Mouse (Mus musculus) midbrain, embryonic 15.5 days (tissue): ENCODE data around the gene Mansc1. TPM values are rescaled to one million over a fixed set of nuclear protein-coding genes. Genes with fewer than 3 reads are reported as not detected.

Experiments used
- ATAC-seq: fragments of 200-750 bp; cut with Nextera tagmentation; replicated peaks from 2 replicates; pipeline ENCODE4 v1.8.0; 2017; ENCODE audit warnings: moderate TSS enrichment
- H3K27ac ChIP-seq: fragments of 300-500 bp; sonication (generic); 2 replicates; pipeline ENCODE4 v1.5.1; 2015; ENCODE audit warnings: mild to moderate bottlenecking, inconsistent platforms
- H3K27me3 ChIP-seq: fragments of 300-500 bp; sonication (generic); replicated peaks from 2 replicates; pipeline ENCODE4 v1.6.1; 2015; ENCODE audit warnings: inconsistent platforms
- H3K36me3 ChIP-seq: fragments of 300-500 bp; sonication (generic); replicated peaks from 2 replicates; pipeline ENCODE4 v1.6.1; 2015; ENCODE audit warnings: inconsistent platforms
- H3K4me1 ChIP-seq: fragments of 300-500 bp; sonication (generic); 2 replicates; pipeline ENCODE4 v1.6.1; 2015; ENCODE audit warnings: inconsistent platforms
- H3K4me2 ChIP-seq: fragments of 300-500 bp; sonication (generic); 2 replicates; pipeline ENCODE4 v1.6.1; 2015; ENCODE audit warnings: inconsistent platforms, mild to moderate bottlenecking, moderate library complexity
- H3K4me3 ChIP-seq: fragments of 300-500 bp; sonication (generic); 2 replicates; pipeline ENCODE4 v1.5.1; 2015; ENCODE audit warnings: mild to moderate bottlenecking, inconsistent platforms
- H3K9ac ChIP-seq: fragments of 300-500 bp; sonication (generic); 2 replicates; pipeline ENCODE4 v1.6.1; 2015; ENCODE audit warnings: mild to moderate bottlenecking, inconsistent platforms
- H3K9me3 ChIP-seq: fragments of 300-500 bp; sonication (generic); 2 replicates; pipeline ENCODE4 v1.6.1; 2016; ENCODE audit warnings: inconsistent platforms
- WGBS: fragments of 180-500 bp; shearing (Covaris S2); methylation state at CpG from one replicate; pipeline ENCODE4 v1.1.7; 2015; ENCODE audit warnings: mixed read lengths; 5-methylcytosine and 5-hydroxymethylcytosine counted together
- polyA plus RNA-seq: library from polyadenylated mRNA; unstranded; fragments of >200 nt; fragmentation: Nextera tagmentation; extraction: Ambion mirVana; gene quantifications from 2 replicates; pipeline ENCODE4 v1.2.1, GENCODE M21; 2015

Mansc1 gene
- polyA plus RNA-seq, 1 experiment from 2014 or later: 1.1 TPM

- H3K36me3 ChIP-seq: no peaks in the 10 kb centered on the region
- no peak overlapping the region for H3K9ac ChIP-seq
- H3K4me1 ChIP-seq: no peaks in the 10 kb centered on the region
- no peak overlapping the region for H3K4me3 ChIP-seq
- 93% methylated on average over 2 of the region's 2 CpGs for WGBS
- no peak overlapping the region for H3K4me2 ChIP-seq
- no peak for ATAC-seq
- H3K9me3 ChIP-seq: no peaks in the 10 kb centered on the region
- H3K27ac ChIP-seq: no peak overlapping the region
- H3K27me3 ChIP-seq: 0 out of 2 replicates have a peak, but pooled peaks cover 3% of the 10 kb centered on the region
Observed at GRCm38 (mm10) chr6:134584616-134585015, 47.7 kb downstream of the Mansc1 start.

DNA sequence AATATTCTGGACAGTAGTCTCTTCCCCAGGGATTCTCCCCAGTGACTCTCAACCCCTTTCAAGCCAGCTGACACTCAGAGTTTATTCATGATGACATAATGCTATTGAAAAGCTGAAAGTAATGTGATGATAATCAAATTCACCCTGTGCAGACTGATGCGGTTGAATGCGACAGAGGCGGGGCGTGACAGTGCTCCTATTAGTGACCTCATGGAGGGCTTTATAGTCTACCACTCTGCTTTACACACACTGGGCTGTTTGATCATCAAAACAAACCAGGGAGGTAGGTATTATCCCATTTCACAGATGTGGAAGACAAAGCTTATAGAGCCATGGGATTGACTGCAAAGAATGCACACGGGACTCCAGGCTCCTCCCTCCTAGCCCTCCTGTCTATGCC lies 50.2 kb downstream of the Mansc1 start:
- ATAC-seq: peak; percentile 45; the same call in 1 of the 2 replicates
- Histone ChIP-seq H3K9ac (no peak overlapping the region), H3K4me1 (no peaks in the 10 kb centered on the region), H3K9me3 (no peaks in the 10 kb centered on the region), H3K4me3 (no peak overlapping the region), H3K36me3 (no peaks in the 10 kb centered on the region), H3K27ac (no peak overlapping the region), H3K27me3 (0 out of 2 replicates have a peak, but pooled peaks cover 3% of the 10 kb centered on the region), H3K4me2 (no peak overlapping the region)
- 14% methylated on average over 5 of the region's 5 CpGs for WGBS

- H3K4me1 ChIP-seq: no peaks in the 10 kb centered on the region
- no peaks in the 10 kb centered on the region for H3K36me3 ChIP-seq
- WGBS: 93% methylated on average over 4 of the region's 4 CpGs
- no peak for ATAC-seq
- no peak overlapping the region for H3K27ac ChIP-seq
- no peaks in the 10 kb centered on the region for H3K9me3 ChIP-seq
- H3K4me3 ChIP-seq: no peak overlapping the region
- no peak overlapping the region for H3K9ac ChIP-seq
- H3K27me3 ChIP-seq: 0 out of 2 replicates have a peak, but pooled peaks cover 3% of the 10 kb centered on the region
- no peak overlapping the region for H3K4me2 ChIP-seq
Observed at GRCm38 (mm10) chr6:134579506-134579905, 52.8 kb downstream of the Mansc1 start.

DNA sequence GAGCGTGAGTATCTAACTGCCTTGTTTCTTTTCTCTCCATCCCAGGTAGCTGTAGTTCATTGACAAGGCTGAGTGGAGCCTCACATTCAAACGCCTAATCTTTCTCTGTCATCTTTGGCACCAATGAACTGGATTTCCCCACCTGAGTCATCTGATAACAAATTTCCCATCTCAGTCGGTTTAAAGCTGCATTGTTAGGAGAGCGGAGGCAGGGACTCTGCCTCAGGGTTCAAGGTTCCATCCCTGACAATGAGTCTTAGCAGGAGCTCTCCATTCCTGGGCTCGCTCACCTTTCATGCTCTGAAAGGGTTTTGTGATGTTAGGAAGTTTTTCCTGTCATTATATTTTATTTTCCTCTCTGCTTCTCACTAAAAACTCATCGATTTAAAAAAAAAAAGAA lies 54.2 kb downstream of the Mansc1 start:
- H3K4me1 ChIP-seq: no peaks in the 10 kb centered on the region
- H3K4me3 ChIP-seq: no peak overlapping the region
- ATAC-seq: no peak
- no peak overlapping the region for H3K9ac ChIP-seq
- no peaks in the 10 kb centered on the region for H3K36me3 ChIP-seq
- H3K4me2 ChIP-seq: no peak overlapping the region
- WGBS: 65% methylated on average over 6 of the region's 6 CpGs
- 0 out of 2 replicates have a peak, but pooled peaks cover 3% of the 10 kb centered on the region for H3K27me3 ChIP-seq
- H3K27ac ChIP-seq: no peak overlapping the region
- no peaks in the 10 kb centered on the region for H3K9me3 ChIP-seq

- 80% methylated on average over 3 of the region's 3 CpGs for WGBS
- no peak overlapping the region for H3K4me2 ChIP-seq
- H3K27ac ChIP-seq: no peak overlapping the region
- H3K9ac ChIP-seq: no peak overlapping the region
- ATAC-seq: no peak
- no peaks in the 10 kb centered on the region for H3K4me1 ChIP-seq
- H3K4me3 ChIP-seq: no peak overlapping the region
- no peaks in the 10 kb centered on the region for H3K27me3 ChIP-seq
- no peaks in the 10 kb centered on the region for H3K9me3 ChIP-seq
- H3K36me3 ChIP-seq: no peaks in the 10 kb centered on the region
Observed at GRCm38 (mm10) chr6:134575288-134575741, 57.0 kb downstream of the Mansc1 start.

DNA sequence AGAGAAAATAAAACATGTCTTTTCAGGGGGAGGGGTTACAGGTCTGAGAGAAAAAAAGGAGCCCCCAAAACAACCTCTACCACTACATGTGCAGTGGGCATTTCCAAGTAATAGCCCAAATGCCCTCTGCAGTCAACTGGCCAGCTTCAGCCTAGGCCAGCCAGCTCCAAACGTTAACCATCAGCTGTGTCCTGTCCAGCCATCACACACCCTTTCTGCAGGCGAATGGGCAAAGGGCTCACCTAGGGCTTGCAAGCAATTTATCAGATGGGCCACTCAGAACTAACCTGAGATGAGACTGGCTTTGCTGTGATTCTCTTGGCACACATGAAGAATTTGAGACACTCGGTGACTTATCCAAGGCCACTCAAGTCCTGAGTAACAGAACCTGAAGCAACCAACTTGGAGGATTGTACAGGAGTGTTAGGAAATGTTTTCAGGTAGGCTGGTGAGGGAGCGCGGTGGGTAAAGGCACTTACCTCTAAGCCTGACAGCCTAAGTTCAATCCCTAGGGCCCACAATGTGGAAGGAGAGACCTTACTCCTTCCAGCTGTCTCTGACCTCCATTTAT lies 64.2 kb downstream of the Mansc1 start:
- WGBS: 77% methylated on average over 5 of the region's 5 CpGs
- H3K9ac ChIP-seq: no peak overlapping the region
- no peak overlapping the region for H3K27ac ChIP-seq
- no peak overlapping the region for H3K4me3 ChIP-seq
- no peaks in the 10 kb centered on the region for H3K27me3 ChIP-seq
- H3K4me2 ChIP-seq: no peak overlapping the region
- ATAC-seq: no peak
- no peaks in the 10 kb centered on the region for H3K36me3 ChIP-seq
- H3K9me3 ChIP-seq: no peaks in the 10 kb centered on the region
- H3K4me1 ChIP-seq: peaks cover 18% of the 10 kb centered on the region

GRCm38 (mm10) chr6:134566818-134567485 lies 65.3 kb downstream of the Mansc1 start, which contains the start of gene Lrp6:
Gene Lrp6, minus strand, starts transcription at chr6:134566965.
- no peaks in the 10 kb centered on the region for H3K36me3 ChIP-seq
- no peaks in the 10 kb centered on the region for H3K9me3 ChIP-seq
- H3K27me3 ChIP-seq: no peaks in the 10 kb centered on the region
- WGBS: under 1% methylated on average over 95 of the region's 99 CpGs
- peak; percentile 94 for ATAC-seq
- H3K4me2 ChIP-seq: peak within 1 kb of the TSS; percentile 81
- peak within 1 kb of the TSS; percentile 81 for H3K4me3 ChIP-seq
- H3K27ac ChIP-seq: peak within 1 kb of the TSS; percentile 100
- peaks cover 18% of the 10 kb centered on the region for H3K4me1 ChIP-seq
- peak within 1 kb of the TSS; percentile 92 for H3K9ac ChIP-seq

DNA sequence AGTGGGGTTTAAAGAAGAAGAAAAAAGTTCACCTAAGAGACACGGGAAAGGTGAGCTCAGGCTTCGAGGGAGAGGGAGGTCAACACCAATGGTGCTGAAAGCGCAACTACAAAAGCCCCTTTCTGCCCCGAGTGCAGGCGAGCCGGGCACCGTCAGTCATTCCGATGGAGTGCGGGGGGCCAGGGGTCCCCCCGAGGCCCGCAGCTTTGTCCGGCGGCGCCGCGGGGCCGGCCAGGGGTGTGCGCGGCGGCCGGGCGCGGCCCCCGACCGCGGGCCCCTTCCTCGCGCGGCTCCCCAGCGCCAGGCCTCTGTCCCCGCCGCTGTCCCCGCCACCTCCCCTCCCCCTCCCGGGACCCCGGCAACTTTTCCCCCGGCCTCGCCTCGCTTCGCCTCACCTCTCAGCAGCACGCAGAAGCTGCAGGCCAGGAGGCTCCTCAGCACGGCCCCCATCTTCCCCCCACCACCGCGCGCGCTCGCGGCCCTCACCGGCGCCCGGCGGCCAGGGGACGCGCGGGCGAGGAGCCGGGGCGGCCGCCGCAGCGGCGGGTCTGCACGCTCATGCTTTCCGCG lies 66.0 kb downstream of the Mansc1 start:
- Histone ChIP-seq H3K4me2 (peak overlapping the region; percentile 81), H3K4me3 (peak overlapping the region; percentile 81), H3K27me3 (no peaks in the 10 kb centered on the region), H3K9me3 (no peaks in the 10 kb centered on the region), H3K4me1 (peaks cover 18% of the 10 kb centered on the region), H3K9ac (peak overlapping the region; percentile 92), H3K36me3 (no peaks in the 10 kb centered on the region), H3K27ac (peak overlapping the region; percentile 100)
- WGBS: under 1% methylated on average over 54 of the region's 64 CpGs
- ATAC-seq: peak; percentile 55; the same call in 1 of the 2 replicates

DNA sequence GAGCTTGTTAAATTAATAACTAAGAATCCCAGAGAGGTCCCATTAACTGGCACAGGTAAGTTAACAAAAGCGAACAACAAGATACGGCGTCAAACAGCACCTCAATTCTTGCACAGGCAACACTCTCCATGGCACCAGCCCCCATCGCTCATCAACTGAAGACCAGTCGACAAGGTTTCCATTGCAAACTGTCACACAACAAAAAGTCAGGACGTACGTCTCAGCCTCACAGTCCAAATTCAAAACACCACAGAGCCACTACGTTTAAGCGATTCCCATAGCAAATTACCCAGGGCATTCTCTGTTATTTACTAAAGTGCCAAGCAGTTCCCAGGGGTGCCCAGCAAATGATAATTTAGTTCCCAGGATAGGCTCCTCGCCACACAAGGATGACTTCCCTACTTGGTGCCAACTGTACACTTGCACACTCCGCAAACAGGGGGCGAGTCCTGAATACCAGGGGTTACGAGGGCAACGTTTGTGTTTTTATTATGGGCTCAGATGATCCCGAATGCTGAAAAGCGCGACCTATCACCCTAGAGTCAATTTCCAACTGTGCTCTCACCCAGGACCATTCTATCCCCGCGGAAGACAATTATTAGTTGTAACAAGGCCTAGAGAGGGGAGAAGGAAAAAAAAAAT lies 66.6 kb downstream of the Mansc1 start:
- no peak for ATAC-seq
- WGBS: 2% methylated on average over 19 of the region's 19 CpGs
- H3K27me3 ChIP-seq: no peaks in the 10 kb centered on the region
- H3K9me3 ChIP-seq: no peaks in the 10 kb centered on the region
- peak overlapping the region; percentile 92 for H3K9ac ChIP-seq
- peak overlapping the region; percentile 81 for H3K4me3 ChIP-seq
- H3K27ac ChIP-seq: peak overlapping the region; percentile 100
- no peaks in the 10 kb centered on the region for H3K36me3 ChIP-seq
- H3K4me1 ChIP-seq: peaks cover 18% of the 10 kb centered on the region
- peak overlapping the region; percentile 81 for H3K4me2 ChIP-seq

GRCm38 (mm10) chr6:134564539-134564938 lies 67.7 kb downstream of the Mansc1 start:
- Histone ChIP-seq H3K4me3 (0 out of 2 replicates have a peak overlapping the region, but pooled peaks have one; percentile 81), H3K27ac (no peak overlapping the region), H3K4me1 (peaks cover 20% of the 10 kb centered on the region), H3K27me3 (no peaks in the 10 kb centered on the region), H3K9me3 (no peaks in the 10 kb centered on the region), H3K4me2 (peak overlapping the region; percentile 81), H3K9ac (no peak overlapping the region), H3K36me3 (no peaks in the 10 kb centered on the region)
- WGBS: 75% methylated on average over 2 of the region's 2 CpGs
- no peak for ATAC-seq

DNA sequence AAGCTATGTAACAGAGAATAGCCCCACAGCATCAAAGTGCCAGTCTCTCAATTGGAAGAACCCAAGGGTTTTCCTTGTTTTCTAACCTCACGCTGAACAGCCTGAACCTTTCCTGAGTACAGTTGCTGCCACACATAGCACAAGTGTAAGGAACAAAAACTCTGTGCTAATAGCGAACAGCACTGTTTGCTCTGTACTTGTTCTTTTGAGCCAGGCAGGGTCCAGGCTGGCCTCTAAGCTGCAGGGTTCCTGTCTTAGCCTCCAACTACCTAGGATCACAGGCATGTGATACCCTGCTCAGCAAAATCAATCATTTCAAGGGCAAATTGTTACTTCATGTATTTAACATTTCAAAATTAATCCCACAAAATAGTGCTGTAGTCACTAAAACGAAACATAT lies 72.7 kb downstream of the Mansc1 start:
- H3K27me3 ChIP-seq: no peaks in the 10 kb centered on the region
- no peak overlapping the region for H3K4me3 ChIP-seq
- no peaks in the 10 kb centered on the region for H3K36me3 ChIP-seq
- H3K4me1 ChIP-seq: peaks cover 32% of the 10 kb centered on the region
- ATAC-seq: no peak
- no peak overlapping the region for H3K27ac ChIP-seq
- 65% methylated on average over 3 of the region's 3 CpGs for WGBS
- no peaks in the 10 kb centered on the region for H3K9me3 ChIP-seq
- no peak overlapping the region for H3K9ac ChIP-seq
- no peak overlapping the region for H3K4me2 ChIP-seq
